Mouse (Mus musculus) Muller cell, postnatal 12 days (primary cell): ENCODE data around the gene Rab40b.

Experiments
- DNase-seq: peaks from one replicate; pipeline ENCODE4 v3.0.0-alpha.2; 2015; ENCODE audit errors: inconsistent ontology term

Gene Rab40b

DNA sequence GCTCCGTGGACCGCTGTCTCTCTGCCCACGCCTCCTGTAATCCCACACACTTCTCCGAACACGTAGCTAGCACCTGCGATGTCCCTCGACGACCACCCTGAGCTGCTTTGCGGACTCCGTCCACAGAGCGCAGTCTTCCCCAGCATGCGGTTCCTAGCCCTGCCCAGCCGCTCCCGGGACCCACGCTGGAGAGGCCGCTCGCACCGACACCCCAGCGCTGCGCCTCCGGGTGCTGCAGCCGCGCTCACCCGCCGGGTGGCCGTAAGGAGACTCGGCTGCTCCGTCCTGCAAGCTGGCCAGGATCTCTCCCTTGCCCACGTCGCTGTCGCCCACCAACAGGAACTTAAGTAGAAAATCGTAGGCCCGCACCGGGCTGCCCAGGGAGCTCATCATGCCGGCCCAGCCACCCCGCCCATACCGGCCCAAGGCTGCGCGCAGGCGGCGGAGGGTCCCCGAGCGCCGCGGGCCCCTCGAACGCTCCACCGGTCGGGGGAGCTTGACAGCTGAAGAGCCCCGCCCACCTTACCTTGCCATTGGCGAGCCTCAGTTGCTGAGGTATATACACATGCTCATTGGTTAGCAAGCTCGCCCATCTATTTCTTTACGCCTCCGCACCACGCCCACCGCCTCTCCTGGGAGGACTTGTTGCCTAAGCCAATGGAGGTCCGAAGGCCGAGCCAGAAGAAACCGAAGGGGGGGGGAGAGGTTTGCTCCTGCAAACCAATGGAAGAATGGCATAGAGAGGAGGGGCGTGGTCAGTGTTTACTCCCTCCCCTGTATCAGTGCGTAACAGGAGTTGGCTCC lies at the start of gene Rab40b:
TSS of gene Rab40b (minus strand) at position 502 of the 804 bp plus-strand sequence.
- peak; percentile 100 for DNase-seq

DNA sequence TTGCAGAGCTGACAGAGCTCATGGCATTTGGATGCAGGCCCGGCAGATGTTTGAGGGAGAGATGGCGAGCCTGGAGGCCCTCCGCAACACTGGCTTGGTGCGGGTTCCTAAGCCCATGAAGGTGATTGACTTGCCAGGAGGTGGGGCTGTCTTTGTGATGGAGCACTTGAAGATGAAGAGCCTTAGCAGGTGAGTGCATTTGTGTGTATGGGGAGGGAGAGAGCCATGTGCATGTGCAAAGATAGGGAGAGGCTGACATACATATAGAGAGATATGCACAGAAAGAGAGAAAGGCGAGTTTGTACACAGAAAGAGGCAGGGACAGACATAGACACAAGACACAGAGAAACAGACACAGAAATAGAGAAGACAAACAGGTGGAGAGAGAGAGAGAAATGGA lies 49.2 kb upstream of the Rab40b start:
- DNase-seq = no peak

DNA sequence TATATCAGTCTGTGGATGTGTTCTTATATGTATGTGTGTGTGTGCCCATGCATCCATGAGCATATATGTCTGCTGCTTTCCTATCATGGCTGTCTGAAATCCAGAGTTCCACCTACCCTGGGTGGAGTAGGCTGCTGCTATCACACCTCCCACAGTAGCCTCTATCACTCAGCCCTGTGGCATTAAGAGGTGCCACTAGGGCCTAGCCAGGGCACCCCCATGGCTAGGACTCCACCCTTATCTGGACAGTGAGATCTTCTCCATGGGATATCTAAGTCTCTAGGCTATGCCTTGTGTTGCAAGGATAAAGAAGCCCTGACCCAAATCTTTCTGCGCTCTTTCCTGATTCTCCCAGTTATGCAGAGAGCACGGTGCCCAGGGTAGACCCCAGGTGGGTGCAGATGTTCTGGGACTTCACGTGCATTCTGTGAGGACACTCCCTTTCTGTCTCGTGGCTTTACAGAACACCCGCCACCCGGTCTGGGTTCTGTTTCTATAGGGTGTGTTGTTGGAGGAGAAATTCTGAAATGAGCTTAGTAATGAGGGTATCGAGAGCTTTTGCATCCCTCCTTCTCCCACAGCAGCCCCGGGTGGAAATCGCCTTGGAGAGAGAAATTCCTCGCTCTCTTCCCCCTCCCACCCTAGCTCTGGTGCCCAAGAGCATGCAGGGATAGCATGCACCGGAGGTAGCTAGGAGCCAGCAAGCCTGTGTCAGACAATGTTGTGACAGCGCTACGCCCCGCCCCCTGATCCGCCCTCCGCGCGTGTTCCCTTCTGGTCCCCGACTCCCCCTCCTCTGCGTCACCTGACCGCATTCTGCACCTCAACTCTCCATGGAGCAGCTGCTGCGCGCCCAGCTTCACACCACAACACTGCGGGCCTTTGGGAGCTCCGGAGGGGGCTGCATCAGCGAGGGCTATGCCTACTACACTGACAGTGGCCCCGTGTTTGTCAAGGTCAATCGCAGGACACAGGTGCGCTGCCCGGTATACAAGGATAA lies 46.4 kb upstream of the Rab40b start, which contains the start of gene Fn3k:
TSS of gene Fn3k (plus strand) at position 758 of the 1,000 bp plus-strand sequence.
- peak; percentile 89 for DNase-seq

DNA sequence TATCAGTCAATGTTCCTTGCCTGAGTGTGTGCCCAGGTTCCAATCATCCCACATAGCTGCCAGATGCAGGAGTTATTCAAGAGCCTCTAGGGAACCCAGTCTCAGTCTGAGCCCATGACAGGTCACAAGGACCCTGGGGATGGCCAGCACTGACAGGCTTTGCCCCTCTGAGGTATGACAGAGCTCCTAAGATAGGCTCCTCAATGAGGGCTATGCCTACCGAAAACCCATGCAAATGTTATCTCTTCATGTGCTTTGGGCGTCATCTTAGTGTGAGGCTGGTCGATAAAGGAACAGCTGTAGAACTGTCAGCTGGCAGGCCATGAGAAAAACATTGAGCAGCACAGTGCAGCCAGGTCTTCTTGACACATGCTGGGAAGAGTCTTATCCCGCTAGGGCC lies 45.3 kb upstream of the Rab40b start:
- DNase-seq = no peak

DNA sequence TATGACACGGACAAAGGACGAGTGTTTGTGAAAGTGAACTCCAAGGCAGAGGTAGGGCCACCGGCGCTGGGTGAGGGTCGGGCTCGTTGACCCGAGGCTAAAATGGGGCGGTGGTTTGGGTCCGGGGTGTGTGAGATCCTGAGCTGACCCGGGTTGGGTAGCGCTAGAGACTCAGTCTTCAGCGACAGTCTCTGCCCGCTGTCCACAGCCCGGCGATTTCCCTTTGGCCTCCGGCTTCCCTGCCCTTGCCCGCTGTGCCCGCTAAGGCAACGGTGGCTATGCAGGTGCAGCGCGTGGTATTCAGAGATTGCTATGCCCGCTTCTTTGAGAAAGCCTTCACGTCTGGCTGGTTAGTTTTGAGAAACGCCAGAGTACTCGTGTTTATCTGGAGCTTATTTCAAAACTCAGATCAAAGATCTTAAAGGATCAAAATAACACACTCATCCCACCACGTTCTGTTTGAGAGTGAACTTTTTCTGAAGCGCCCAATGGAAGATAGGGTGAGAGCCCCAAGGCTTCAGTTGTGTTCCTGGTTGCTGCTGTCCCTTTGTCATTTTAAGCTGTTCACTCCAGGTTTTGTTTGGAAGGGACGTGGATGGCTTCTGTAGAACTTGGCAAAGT lies 33.6 kb upstream of the Rab40b start:
- DNase-seq = no peak

DNA sequence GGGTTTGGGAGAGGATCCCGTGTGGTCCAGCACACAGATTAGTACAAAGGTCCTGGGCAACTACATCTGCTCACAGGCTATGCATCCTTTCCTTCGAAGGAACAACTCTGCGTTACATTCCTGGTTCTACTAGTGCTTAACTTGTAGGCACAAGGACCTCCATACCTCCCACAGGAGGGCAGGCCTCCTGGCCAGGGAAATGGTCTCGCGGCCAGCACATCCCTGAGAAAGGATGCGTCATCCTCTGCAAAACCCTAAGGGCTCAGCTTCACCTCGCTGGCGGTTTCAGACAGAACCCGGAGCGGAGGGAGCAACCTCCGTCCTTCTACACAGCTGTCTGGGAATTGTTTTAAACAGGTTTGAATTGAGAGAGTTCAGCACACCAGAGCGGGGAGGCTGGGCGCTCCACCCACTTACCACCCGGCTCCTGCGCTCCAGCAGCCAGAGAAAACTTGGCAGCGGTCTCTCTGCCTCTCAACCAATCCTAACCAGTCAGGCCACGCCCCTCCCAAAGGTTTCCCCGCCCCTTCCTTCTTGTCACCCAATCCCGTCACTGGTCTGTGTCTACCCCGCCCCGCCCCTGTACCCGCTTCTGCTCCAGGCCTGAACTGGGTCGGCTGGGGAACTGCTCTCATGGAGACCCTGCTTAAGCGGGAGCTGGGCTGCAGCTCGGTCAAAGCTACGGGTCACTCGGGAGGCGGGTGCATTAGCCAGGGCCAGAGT lies 32.9 kb upstream of the Rab40b start, which contains the start of gene Fn3krp:
TSS of gene Fn3krp (plus strand) at position 572 of the 723 bp plus-strand sequence.
- DNase-seq = peak; percentile 100

DNA sequence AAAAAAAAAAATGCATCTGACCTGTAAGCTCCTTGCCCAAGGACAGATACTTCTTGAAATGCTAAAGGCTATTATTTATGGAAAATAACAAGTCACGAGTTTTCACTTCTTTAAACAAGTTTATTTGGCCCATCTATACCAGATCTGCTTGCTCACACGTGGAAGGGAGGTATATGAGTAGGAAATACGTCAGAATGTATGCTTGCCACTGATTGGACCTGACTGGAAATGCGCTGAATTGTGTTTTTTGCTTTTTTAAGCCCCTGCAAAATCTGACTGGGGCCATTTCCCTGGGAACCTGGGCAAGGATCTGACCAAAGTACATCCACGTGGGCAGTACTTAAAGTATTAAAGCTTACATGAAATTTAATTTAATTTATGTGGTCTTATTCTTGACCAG lies 32.3 kb upstream of the Rab40b start:
- no peak for DNase-seq

DNA sequence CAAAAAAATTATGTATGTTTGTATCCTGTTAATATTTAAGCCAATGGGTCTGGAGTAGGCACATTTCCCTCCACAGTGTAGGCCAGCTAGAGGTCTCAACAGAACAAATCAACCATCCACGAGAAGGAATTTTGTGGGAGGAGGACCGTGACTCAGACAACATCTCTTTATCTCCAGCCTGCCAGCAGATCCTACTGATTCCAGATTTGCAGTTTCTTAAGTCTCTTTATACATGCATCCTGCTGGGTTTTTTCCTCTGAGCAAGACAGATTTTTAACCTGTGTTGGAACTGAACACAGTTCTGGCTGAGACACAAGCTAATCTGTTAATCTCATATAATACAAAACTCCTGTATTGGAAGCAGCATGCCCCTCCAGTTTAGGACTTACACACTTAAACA lies 30.9 kb upstream of the Rab40b start:
- peak; percentile 23 for DNase-seq

DNA sequence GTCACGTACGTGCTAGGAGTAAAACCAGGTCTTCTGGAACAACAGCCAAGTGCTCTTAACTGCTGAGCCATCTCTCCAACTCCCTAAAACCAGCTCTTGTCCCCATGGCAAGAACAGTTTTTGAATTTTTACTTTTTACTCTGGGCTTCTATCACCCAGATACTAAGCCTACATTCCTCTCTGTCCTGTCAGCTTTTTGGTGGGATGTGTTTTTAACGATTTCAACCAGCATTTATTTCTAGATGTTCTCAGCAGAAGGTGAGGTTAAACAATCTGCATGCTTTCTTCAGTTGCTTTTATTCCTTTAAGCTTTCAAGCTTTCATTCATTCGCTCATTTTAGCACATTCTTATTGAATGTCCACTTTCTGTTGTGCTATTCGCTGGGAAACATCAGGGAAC lies 29.9 kb upstream of the Rab40b start:
- no peak for DNase-seq

DNA sequence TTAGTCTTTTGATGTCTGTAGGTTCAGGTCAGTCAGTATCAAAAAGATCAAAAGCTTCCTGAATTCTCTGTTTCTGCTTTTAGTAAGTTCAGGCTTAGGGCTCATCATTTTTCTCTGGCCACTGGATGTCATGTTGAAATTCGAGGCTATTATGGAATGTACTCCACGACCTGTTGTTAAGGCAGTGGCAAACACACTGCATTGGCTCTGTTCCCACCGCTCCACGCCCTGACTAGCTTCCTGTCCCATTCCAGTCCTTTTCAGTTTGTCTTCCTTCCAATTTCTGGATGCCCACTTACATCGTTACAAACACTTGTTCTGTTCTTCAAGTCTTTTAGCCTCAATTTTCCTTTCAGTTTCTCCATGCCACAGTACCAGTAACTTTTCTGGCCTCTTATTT lies 27.3 kb upstream of the Rab40b start:
- DNase-seq = no peak

DNA sequence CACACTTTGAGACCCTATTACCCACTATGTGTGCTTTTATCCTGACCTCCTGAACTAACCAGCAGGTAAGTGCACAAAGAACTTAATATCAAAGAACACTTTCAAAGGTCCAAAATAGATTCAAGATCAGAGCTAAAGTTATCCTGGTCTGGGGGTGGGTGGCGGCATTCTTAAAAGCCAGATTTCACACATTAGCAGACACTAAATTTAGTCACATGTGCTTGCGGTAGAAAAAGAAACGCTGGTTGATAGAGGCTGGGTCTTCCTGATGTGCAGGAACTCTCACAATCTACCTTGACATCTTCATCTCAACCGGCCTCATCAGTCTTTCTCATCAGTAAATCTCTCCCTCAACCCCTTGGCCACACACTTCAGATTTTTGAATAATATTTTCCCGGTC lies 26.7 kb upstream of the Rab40b start:
- no peak for DNase-seq

DNA sequence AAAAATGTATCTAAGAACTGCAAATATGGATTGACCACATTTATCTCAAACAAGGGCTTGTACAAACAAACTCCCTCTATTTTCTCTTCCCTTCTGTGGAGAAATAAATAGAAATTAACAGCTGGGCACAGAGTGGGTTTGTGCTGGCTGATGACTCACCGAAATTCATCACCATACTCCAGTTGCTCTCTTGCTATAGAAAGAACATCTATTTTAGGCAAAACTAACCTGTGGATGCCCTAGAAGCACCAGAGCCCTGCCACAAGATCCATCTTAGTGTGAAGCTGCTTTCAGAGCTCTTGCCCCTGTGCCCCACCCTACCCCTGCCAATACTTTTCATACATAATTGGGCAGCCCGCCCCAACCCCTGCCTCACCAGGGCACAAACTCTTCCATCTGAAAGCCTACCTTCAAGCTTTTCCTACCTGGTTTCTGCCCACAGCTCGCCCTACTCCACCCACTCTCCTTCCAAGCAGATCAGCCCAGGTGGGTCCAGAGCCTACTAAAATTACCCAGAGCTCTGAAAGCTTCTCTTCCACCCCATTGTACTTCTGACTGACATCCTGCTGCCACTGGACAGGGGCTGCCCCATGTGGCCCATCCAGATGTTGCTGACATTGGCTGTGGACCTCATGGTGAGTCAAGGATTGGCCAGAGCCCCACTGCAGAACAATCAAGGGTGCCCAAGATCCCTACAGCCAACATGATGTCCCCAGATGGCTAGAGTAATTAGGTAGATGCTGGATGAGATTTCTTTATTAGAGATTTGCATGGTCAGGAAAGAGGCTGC lies 19.5 kb upstream of the Rab40b start:
- no peak for DNase-seq

DNA sequence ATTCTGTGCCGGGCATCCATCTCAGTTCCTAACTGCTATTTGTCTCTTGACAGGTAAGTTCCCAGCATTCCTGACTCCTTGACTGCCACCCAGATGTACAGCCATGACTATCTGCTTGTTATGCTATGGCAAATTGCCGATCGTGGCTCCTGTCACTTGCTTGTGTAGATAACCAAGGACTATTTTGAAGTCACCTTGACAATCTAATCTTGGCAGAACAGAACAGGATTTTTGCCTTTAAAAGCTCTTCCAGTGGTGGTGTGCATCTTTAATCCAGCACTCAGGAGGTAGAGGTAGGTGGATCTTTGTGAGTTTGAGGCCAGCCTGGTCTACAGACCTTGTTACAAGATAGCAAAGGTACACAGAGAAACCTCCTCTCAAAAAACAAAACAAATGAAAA lies 4.4 kb upstream of the Rab40b start:
- no peak for DNase-seq

DNA sequence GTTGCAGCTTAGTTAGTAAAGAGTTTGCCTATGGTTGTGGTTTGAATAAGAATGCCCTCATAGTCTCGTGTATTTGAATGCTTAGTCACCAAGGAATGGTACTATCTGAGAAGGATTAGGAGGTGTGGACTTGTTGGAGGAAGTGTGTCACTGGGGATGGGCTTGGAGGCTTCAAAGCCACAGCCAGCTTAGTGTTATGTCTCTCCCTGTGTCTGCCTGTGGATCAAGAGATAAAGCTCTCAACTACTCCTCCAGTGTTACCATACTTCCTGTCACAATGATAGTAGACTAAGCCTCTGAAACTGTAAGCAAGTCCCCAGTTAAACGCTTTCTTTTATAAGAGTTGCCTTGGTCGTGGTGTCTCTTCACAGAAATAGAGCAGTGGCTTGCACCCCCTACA lies 2.7 kb upstream of the Rab40b start:
- no peak for DNase-seq

DNA sequence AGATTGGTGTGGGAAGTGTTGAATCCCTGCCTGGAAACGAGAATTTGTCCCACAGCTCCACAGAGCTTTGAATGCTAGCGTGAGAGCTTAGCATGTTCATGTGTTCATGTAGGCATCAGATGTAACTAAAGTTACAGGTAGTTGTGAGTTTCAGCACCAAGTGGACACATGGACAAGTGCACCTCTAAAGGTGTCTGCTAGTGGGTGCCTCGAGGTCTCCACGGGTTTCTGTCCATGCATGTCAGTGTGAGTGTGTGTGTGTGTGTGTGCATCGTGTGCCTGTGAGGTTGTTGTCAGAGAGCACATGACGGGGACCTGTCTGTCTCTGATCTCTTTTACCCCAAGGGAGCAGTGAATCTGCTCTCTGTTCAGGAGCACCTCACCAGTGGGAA lies 499 bp upstream of the Rab40b start:
- DNase-seq = no peak

DNA sequence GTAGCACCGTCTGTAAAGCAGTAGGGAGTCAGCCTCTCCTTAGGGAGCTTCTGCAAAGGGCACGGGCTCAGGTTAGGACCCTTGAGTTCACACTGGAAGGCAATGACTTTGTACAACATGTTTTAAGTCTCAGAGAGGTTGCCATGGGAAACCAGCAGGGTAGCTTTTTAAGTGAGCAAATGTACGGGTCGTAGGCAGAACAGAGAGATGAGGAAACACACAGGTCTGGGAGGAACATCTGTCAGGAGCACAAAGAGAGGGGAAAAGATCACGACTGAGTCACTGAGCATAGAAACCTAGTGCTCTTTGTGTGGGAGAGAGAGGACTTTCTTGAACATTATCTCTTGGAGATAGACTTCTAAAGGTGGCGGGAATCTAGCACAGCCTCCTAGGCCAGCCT lies 7.8 kb downstream of the Rab40b start:
- no peak for DNase-seq

DNA sequence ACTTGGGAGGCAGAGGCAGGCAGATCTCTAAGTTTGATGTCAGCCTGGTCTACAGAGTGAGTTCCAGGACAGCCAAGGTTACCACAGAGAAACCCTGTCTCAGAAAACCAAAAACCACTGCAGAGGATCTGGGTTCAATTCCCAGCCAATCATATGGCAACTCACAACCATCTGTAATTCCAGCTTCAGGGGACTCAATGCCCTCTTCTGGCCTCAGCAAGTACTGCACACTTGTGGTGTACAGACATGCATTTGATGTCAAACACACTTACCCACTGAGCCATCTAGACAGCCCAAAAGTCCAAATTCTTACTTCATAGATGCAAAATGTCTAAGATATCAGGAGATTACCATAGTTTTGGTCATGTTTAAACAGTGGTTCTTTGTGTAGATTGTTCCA lies 9.4 kb downstream of the Rab40b start:
- DNase-seq = no peak

DNA sequence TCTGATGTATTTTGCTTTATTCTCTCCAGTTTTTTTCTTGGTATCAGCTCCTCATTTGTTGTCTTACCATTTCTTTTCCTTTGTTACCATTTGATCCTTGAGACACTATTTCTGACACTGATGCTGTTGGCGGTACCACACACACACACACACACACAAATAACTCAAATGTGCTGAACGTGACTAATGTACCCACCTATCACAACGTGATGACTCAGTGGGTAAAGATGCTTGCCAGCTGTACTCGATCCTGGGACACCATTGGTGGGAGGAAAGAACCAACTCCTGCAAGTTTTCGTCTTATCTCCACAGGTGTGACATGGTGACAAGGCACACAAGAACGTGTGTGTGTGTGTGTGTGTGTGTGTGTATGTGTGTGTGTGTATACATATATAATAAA lies 14.7 kb downstream of the Rab40b start:
- no peak for DNase-seq

DNA sequence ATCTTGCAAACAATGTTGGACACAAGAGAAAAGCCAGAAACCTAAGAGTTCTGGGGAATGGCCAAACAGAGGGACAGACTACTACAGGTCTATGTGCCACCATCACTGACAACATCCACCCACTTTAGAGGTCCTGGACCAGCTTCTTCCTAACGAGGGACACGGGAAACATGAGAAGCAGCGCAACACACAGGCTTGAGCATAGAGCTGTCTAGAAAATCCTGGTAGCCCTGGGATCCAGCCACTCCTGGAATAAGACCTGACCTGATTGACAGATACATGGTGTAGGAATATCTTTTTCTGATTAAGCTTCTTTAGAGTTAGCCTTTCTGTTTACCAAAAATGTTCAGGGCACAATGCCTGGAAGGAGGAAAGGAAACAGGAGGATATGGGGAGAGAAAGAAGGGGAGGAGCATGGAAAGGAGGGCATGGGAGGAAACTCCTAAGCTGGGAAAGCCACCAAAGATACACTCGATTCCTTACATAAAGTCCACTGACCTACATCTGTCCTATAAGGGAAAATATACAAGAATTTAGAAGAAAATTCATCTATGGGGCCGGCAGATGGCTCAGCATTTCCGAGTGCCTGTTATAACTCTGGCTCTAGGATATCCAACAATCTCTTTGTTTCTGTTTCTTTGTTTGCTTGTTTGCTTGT lies 17.6 kb downstream of the Rab40b start:
- DNase-seq = no peak

DNA sequence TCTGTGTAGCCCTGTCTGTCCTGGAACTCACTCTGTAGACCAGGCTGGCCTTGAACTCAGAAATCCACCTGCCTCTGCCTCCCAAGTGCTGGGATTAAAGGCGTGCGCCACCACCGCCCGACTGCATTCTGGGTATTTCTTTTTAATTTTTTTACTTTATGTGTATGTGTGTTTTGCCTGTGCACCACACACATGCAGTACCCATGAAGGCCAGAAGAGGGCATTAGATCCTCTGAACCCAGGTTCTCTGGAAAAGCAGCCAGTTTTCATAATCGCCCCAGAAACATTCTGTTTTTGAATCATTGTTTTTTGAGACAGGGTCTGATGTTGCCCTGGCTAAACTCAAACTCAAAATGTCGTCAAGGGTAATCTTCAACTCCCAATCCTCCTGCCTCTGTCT lies 18.4 kb downstream of the Rab40b start:
- no peak for DNase-seq
